Mouse (Mus musculus) liver, adult 2 months (tissue): Measurements from ENCODE around the gene Ppm1g. TPM values are rescaled to one million over a fixed set of nuclear protein-coding genes. Genes with fewer than 3 reads are reported as not detected.
A peak's percentile ranks its signal among the peaks of the same experiment; 100 is the strongest.

Experiments
- DNase-seq: peaks from one replicate; pipeline ENCODE4 v3.0.0-alpha.2; 2011; ENCODE audit warnings: low read depth, low spot score; ENCODE audit errors: extremely low read depth
- H3K27ac ChIP-seq: fragments of 200-500 bp; replicated peaks from 2 replicates; pipeline ENCODE4 v1.5.1; 2012; ENCODE audit warnings: low read depth, mild to moderate bottlenecking, control low read depth, inconsistent platforms, low read length; ENCODE audit not compliant: insufficient read depth
- H3K27me3 ChIP-seq: fragments of 200-500 bp; 2 replicates; pipeline ENCODE4 v1.6.1; 2012; ENCODE audit warnings: mild to moderate bottlenecking, moderate library complexity, low read length, inconsistent platforms; ENCODE audit not compliant: control insufficient read depth, insufficient read depth
- H3K36me3 ChIP-seq: fragments of 200-500 bp; 2 replicates; pipeline ENCODE4 v1.6.1; 2012; ENCODE audit warnings: low read length, inconsistent platforms; ENCODE audit not compliant: control insufficient read depth, insufficient read depth
- H3K4me1 ChIP-seq: fragments of 200-500 bp; 2 replicates; pipeline ENCODE4 v1.6.1; 2011; ENCODE audit warnings: low read length; ENCODE audit not compliant: control insufficient read depth, insufficient read depth
- H3K4me3 ChIP-seq: fragments of 200-500 bp; 2 replicates; pipeline ENCODE4 v1.5.1; 2011; ENCODE audit warnings: low read depth, mild to moderate bottlenecking, control low read depth, low read length, moderate library complexity; ENCODE audit not compliant: insufficient read depth
- H3K79me2 ChIP-seq: fragments of 200-500 bp; 2 replicates; pipeline ENCODE4 v1.6.1; 2012; ENCODE audit warnings: inconsistent platforms, mild to moderate bottlenecking, low read length, moderate library complexity; ENCODE audit not compliant: control insufficient read depth, insufficient read depth
- H3K9ac ChIP-seq: fragments of 200-500 bp; 2 replicates; pipeline ENCODE4 v1.6.1; 2012; ENCODE audit warnings: low read depth, mild to moderate bottlenecking, control low read depth, inconsistent platforms, low read length
- CTCF ChIP-seq: fragments of 200-500 bp; IDR thresholded peaks from 2 replicates; pipeline ENCODE4 v1.5.1; 2011; ENCODE audit warnings: low read depth, low read length, control low read depth
- POLR2A ChIP-seq: fragments of 200-500 bp; IDR thresholded peaks from 2 replicates; pipeline ENCODE4 v1.6.1; 2011; ENCODE audit warnings: low read length, control low read depth; ENCODE audit not compliant: insufficient read depth; ENCODE audit errors: extremely low read depth
- WGBS: fragments of 180-500 bp; shearing (Covaris S2); methylation state at CpG from one replicate; pipeline ENCODE4 v1.1.7; 2018; 5-methylcytosine and 5-hydroxymethylcytosine counted together
- polyA plus RNA-seq: library from polyadenylated mRNA; depleted of rRNA; stranded (reverse); fragments of >200 nt; gene quantifications from 2 replicates; pipeline ENCODE4 v1.2.3, GENCODE M21; 2012
- total RNA-seq: library from RNA; depleted of rRNA; stranded (reverse); fragments of >200 nt; gene quantifications from 2 replicates; pipeline ENCODE4 v1.2.3, GENCODE M21; 2014

Ppm1g gene
- total and polyA plus RNA-seq, 2 experiments: 19.7 to 31.6 TPM

DNA sequence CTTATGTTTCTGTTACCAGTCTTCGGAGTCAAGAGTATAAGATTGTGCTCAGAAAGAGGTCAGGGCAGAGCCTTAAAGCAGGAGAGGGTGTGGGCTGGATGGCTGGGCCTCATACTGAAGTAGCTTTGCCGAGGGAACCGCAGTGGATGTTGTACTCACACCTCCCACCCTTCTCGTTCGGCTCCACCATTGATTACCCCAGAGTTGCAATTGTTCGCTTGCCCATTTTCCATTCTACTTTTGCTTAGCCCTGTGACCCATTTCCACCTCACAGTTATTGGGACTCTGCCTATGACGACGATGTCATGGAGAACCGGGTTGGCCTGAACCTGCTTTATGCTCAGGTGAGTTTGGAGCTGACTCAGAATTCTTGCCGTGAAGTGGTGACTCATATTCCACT lies 24.3 kb downstream of the Ppm1g start:
- H3K36me3 ChIP-seq: peaks cover 33% of the 10 kb centered on the region

DNA sequence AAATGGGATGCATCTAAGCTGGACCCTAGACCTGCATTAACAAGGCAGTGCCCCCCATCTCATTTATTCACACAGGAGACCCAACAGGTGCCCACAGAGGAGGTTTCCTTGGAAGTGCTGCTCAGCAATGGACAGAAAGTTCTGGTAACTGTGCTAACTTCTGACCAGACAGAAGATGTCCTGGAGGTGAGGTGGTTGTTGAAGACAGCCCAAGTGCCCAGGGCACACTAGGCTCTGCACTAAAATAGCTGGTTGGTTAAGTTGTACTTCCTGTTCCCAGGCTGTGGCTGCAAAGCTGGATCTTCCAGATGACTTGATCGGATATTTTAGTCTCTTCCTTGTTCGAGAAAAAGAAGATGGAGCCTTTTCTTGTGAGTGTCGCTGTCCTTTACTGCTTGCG lies 24.8 kb downstream of the Ppm1g start:
- H3K79me2 ChIP-seq: peaks cover 10% of the 10 kb centered on the region
- 95% methylated on average over 4 of the region's 4 CpGs for WGBS
- no peaks in the 10 kb centered on the region for H3K27me3 ChIP-seq
- H3K4me1 ChIP-seq: peaks cover 5% of the 10 kb centered on the region
- no peak for DNase-seq
- TF ChIP-seq POLR2A (no peak), CTCF (no peak)
- peaks cover 35% of the 10 kb centered on the region for H3K36me3 ChIP-seq
- no peak overlapping the region for H3K4me3 ChIP-seq
- no peak overlapping the region for H3K27ac ChIP-seq
- H3K9ac ChIP-seq: no peak overlapping the region

More for the DNA sequence above, 24.3 kb downstream of the Ppm1g start:
- 89% methylated on average over 10 of the region's 10 CpGs for WGBS
- H3K4me1 ChIP-seq: peaks cover 5% of the 10 kb centered on the region
- H3K79me2 ChIP-seq: peaks cover 10% of the 10 kb centered on the region
- no peak for DNase-seq
- no peak overlapping the region for H3K27ac ChIP-seq
- H3K9ac ChIP-seq: no peak overlapping the region
- H3K4me3 ChIP-seq: no peak overlapping the region
- no peaks in the 10 kb centered on the region for H3K27me3 ChIP-seq
- TF ChIP-seq POLR2A (no peak), CTCF (no peak)

DNA sequence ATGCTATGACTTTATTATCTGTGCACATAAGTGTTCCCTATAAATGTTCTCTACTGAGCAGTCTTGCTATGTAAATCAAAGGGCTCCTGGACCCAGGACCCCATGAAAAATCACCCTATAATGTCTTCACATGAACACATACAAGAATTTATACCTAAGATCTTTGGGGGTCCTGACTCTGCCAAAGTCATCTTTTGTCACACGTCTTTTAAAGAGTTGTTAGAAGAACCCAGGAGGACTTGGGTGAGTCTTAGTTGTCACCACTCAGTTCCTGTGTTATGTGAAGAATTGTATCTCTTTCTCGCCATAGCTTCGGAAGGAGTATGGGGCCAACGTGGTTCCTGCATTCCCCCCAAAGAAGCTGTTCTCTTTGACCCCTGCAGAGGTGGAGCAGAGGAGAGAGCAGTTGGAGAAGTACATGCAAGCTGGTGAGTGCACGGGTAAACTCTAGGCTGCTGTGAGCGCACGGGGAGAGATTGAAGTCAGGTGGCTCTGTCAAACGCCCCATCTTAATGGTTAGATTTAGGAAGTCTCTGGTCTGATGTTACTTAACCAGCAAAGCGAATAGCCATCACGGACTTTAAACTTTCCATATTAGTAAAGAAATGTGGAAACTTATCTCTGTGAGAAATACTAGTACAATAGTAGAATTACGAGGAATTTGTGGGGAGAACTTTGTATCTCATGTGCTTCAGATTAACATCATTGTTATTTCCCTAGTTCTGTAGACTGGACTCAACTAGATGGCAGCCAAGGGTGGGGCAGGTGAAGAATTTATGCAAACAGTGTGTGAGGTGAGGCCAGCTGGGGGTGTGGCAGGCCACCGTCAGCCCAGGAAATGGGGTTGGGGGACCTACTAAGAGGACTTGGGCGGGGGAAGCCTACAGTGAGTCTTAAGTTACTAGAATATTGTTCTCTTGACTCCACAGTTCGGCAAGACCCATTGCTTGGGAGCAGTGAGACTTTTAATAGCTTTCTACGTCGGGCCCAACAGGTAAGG lies 25.7 kb downstream of the Ppm1g start:
- Histone ChIP-seq H3K4me1 (peaks cover 5% of the 10 kb centered on the region), H3K36me3 (peaks cover 35% of the 10 kb centered on the region), H3K4me3 (no peak overlapping the region), H3K27ac (no peak overlapping the region), H3K27me3 (no peaks in the 10 kb centered on the region), H3K79me2 (peaks cover 3% of the 10 kb centered on the region; the same call in 1 of the 2 replicates), H3K9ac (no peak overlapping the region)
- TF ChIP-seq CTCF: no peak
- TF ChIP-seq POLR2A: no peak
- 92% methylated on average over 16 of the region's 16 CpGs for WGBS
- no peak for DNase-seq

DNA sequence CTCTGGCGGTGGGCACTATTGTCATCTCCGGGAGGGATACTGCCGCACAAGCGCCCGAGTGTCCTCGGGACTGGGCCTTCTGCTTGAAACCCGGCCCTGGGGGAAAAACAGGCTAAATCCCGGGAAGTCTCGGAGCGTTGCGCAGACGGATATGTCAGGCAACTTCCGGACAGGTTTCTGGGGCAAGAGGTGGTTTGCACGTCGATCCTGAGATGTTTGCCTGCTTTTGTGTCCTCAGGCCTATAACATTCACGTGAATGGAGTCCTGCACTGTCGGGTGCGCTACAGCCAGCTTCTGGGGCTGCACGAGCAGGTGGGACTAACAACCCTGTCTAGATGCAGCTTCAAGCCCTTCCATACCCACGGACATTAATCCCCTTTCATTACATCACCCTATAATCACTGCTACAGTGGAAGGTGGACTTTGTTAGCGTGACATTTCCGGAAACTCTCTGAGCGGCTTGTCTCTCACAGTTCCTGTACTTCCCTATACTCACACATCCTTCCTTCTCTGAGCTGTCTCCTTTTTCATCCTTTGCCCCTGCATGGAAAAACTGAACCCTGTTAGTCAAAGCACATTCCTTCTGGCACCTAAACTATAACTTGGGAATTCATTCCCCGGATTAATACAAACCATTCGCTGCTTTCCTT lies 26.7 kb downstream of the Ppm1g start:
- Histone ChIP-seq H3K4me3 (peak overlapping the region; percentile 78), H3K27me3 (no peaks in the 10 kb centered on the region), H3K9ac (peak overlapping the region; percentile 78), H3K79me2 (peaks cover 3% of the 10 kb centered on the region; the same call in 1 of the 2 replicates), H3K4me1 (peaks cover 5% of the 10 kb centered on the region), H3K36me3 (peaks cover 33% of the 10 kb centered on the region), H3K27ac (peak overlapping the region; percentile 70)
- WGBS: 5% methylated on average over 25 of the region's 25 CpGs
- no peak for DNase-seq
- TF ChIP-seq CTCF (no peak), POLR2A (no peak)

DNA sequence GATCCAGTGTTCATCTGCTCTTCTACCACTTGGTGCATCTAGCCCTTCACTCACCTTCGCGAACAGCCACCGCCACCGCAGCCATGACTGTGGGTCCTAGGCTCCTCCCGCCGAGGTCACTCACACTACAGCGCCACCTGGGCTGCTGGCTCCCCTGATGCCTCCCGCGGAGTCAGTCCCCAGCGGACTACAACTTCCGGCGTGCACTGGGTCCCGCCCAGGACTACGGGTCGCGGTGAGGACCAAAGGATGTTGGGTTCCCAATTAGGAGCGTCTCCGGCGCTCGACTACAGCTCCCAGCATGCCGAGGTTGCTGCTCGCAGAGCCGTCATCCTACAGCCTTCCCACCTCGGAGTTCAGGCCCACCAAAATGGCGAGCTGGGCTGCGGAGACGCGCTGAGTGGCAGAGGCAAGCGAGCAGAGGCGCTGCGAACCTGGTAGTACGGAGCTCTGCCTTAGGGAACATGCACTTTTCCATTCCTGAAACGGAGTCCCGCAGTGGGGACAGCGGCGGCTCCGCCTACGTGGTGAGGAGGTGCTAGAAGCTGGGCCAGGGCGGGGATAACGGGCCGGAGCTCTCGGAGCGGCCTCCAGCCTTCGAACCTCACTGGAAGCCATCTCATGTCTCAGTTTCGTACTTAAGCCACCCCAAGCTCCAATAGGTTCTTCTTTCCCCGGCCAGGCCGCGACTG lies 27.4 kb downstream of the Ppm1g start, which contains the start of the genes Snx17 and Eif2b4:
Snx17 (plus strand) TSS at position 289 of the 692 bp plus-strand sequence.
Eif2b4 (minus strand) TSS at position 492 of the 692 bp plus-strand sequence.
- Histone ChIP-seq H3K27ac (peak within 1 kb of the TSS; percentile 80), H3K4me1 (peaks cover 5% of the 10 kb centered on the region), H3K27me3 (no peaks in the 10 kb centered on the region), H3K36me3 (peaks cover 33% of the 10 kb centered on the region), H3K9ac (peak within 1 kb of the TSS; percentile 80), H3K4me3 (peak within 1 kb of the TSS; percentile 78), H3K79me2 (peaks cover 3% of the 10 kb centered on the region; the same call in 1 of the 2 replicates)
- under 1% methylated on average over 48 of the region's 48 CpGs for WGBS
- DNase-seq: peak; percentile 96
- peak; percentile 41; the same call in 1 of the 2 replicates for TF ChIP-seq POLR2A
- peak; percentile 51 for TF ChIP-seq CTCF
